Mouse (Mus musculus): ENCODE results near the gene Mast4.
A peak's percentile ranks its signal among the peaks of the same experiment; 100 is the strongest.

Mast4 gene

DNA sequence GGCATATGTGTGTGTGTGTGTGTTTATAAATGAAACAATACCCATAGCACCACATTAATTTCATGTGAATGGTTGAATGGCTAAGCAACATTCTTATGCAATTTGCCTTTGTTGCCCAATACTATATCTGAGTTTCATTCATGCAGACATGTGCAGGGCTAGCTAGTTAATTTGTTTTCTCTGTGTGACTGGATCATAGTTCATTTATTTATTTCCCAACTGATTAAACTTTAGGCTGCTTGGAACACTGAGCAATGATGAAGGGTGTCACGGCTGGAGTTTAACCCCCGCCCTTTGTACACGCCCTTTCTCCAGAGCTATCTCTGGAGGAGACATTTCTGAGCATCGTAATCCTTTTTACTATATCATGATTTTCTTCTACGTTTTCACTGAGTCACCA is 481.4 kb downstream of the Mast4 start:
- DNase-seq, result no peak

DNA sequence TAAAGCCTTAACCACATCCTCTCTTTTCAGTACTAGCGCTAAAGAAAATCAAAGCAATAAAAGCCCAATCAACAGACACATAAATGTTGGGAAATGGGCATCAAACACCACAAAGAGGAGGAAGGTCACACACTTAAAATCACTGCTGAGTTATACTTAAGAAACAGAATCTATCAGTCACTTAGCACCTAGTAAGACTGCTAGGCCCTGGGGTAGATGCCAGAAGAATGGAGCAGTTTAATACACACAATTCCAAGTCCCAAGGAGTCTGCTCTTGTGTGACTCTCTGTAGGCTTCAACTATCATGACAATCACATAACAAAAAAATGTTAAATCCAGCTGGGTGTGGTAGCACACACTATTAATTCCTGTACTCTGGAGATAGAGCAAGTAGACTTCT is 483.0 kb downstream of the Mast4 start:
- no peak for DNase-seq

DNA sequence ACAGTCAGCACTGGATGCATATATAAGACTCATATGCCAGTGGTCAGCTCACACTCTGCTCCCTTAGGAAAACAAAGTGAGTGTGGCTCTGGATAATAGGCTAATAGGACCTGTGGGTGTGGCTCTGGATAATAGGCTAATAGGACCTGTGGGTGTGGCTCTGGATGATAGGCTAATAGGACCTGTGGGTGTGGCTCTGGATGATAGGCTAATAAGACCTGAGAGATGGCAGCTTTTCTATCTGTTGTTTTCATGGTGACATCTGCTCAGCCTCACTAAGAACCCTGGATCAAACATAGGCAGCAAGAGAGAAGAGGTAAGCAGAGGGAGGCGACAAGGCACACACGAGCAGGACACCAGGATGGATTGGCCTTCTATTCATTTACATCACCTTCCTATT is 483.7 kb downstream of the Mast4 start:
- DNase-seq, result no peak

DNA sequence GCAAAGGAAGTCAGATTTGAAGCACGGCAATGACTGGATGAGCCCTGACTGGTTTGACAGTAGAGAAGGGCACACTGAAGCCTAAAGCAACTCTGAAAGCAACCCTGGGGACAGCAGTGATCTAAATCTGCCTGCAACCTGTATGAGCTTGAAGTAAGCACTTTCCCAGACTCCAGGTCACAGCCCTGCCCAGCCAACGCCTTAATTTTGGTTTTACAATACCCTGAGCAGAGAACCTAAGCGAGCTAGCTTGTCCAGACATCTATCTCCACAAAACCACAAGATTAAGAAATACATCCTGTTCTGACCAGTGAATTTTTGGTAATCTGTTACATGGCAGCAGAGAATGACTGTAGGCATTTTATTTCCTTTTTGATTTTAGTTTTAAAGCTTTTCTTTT is 485.2 kb downstream of the Mast4 start:
- no peak for DNase-seq

DNA sequence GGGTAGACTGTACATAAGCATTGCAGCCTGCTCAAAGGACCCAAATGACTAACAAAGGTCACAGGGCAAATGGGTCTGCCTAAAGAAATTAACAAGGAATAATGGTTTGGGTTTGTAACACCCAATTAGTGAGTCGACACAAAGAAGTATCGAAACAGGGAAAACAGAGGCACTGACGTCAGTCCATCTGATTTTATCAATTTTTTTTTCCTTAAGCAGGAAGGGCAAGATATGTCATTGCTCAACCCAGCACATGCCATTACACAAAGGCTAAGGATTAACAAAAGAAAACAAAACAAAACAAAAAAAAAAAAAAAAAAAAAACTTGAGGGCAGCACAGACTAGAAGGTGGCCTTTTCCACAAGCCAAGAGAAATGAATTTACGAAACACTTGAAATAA is 487.8 kb downstream of the Mast4 start:
- no peak for DNase-seq

DNA sequence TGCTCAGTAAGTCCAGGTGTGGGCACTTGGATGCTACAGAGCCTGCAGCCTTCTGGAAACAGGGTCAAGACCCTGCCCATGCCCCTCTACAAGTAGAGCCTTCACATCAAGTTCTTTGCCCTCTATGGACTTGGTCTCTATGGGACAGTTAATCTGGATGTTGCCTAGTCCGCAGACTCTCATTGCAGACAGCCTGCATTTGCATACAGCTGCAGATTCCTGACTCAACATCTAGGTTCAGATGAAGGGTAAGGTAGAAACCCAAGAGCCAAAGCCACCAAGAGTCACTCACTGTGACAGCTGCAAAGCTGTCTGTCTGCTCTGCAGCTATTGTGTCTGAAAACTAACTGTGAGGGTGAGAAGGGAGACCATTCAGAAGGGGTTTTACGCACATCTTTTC is 491.6 kb downstream of the Mast4 start:
- no peak for DNase-seq

DNA sequence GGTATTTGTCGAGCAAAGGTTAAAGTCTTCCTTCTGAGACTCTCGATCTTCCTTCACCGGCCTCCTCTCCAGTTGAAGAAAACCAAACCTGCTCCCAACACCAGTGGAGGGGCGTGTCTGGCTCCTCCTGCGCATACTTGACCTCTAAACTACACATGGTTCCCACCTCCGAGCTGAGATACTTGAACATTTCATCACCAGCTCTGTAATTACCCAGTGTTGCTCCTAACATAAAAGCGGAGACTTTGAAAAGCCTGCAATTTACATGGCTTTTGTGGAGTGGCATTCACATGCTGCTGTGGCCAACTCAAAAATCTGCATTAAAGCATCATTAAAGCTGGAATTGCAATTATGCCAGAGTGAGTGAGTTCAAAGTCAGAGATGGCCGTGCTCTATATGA is 492.1 kb downstream of the Mast4 start:
- DNase-seq, result peak; percentile 70 to 81

DNA sequence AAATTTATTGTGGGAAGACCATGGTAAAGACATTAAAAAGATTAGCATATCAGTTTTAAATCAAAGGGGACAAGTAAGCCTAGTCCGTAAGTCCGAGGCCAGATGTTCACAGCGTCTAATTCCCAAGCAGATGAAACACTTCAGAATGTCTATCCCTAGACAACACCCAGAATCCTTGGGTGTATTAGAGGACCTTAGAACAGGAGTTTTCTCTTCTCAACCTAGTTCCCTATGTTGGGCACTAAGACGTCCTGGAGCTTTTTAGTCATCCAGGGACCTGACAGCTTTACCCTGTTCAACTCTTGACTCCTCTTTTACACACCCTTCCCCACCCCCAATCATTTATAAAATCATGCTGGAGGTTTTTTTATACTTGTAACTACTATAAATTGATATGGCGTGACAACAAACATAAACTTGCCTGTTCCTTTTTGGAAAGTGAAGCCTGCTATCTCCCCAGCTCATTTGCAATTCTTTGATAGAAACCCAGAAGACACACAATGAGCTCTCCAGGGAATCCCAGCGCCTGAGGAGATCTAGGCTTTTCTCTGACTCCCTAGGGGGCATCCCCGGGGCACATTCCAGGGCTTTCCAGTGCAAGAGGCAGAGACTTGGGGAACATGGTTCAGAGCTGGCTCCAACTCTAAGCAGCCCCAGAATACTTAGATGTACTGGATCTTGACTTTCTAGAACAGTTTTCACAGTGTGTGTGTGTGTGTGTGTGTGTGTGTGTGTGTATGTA is 494.4 kb downstream of the Mast4 start:
- DNase-seq, result no peak

DNA sequence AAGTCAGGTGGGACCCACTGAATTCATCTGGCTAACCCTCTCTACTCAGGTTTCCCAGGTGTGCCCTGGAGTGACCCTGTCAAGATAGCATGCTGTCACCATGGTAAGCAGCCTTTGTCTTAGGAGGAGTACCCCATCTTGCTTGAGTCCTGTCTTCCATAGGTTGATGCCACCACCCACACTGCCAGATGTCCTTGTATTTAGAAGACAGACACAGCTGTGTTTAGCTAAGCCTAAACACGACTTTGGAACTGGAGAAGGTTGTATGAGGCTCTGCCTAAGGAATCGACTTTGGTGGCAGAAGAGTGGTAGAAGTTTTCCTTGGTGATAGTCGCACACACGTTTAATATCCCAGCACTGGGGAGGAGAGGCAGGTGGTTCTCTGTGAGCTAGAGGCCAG is 496.9 kb downstream of the Mast4 start:
- DNase-seq, result no peak

DNA sequence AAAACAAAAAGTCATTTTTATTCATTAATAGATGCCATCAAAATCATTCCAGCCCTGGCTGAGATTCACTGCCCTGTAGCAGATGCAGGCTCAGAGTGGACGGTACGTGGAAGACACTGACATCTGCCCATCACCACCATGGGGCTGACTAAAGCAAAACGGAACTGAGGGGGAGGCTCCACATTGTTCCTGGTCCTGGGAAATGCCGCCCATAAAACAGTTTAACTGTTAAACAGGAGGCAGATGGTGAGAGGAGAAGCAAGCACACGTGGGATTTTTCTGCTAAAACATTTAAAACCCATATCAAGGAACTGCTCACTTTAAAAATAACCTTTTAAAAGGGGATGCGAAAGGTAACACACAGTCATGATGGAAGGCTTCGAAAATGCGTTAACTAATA is 499.0 kb downstream of the Mast4 start:
- no peak for DNase-seq

DNA sequence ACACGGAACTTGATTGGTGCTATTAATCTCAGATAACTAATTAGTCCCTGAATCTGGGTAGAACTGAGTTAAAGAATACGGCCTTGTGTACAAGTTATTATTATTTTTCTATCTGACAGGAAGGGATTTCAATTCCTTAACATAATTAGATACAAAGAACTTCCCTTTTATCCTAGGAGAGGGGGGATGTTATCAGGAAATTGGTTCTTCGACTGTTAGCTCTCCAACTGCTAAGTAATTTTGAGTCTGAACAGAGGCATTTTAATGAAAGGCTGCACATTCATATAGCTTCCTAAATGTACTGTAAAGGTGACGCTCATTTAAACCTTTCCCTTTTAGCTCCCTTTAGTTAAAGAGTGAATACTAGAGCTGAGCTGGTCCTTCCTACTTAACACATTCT is 516.0 kb downstream of the Mast4 start:
- DNase-seq, result no peak

DNA sequence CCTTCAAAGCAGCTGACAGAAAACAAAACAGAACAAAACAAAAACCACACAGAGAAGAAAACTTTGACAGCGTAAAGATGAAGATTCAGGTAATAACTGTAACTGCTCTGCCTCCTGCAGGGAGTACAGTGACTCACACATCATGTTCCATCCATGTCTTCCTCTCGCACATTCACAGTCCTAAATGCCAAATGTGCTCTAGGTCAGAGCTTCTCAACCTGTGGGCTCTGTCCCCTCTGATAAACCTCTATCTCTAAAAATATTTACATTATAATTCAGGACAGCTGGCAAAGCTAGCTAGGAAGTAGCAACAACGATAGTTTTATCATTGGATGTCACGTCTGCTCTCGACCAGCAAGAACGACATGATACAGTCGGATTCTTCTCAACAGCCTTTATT is 517.6 kb downstream of the Mast4 start:
- no peak for DNase-seq

DNA sequence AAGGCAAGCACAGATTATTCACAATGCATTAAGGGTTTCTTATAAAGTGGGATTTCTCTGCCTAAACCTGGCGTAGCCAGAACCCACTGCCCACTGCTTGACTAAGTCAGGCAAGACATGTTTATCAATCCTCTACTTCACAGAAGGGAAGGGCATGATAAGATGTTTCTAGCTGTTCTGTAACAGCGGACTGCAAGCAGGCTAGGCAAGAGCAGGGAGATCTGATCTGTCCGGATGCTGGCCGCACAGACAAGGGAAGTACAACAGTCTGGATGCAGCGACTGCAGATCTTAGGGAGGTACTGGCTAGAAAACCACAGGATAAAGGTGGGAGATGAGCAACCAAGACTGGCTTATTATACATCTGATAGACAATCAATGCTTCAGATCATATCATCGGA is 519.1 kb downstream of the Mast4 start:
- no peak for DNase-seq

DNA sequence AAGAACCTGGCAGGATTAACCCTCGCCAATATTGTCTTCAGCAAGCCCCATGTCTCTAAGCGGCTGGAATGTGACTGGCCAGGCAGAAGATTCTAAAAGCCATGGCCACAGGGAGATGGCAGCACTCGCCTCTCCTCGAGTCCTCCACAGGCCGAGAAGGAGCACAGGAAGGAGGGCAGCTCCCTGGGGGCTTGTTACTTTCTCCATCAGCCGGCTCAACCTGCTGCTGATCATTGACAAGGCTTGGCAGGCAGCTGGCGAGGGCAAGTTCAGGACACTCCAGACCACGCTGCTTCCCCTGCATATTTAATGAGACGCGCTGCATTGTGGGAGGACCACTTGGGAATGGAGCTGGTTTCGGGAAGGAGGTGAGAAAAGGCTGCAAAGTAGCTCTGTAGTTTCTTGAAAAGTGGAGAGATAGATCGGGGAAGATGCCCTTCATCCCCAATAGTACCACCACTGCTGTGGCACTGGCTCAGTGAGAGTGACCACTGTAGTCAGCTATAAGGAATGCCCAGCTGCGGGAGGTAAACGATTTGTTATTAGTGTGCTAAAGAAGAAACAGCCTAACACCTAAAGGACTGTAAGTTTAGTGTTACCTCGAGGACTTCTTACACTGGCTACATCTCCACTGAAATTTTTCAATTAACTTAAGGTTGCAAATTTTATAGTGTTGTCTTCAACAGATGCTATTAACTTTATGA is 523.0 kb downstream of the Mast4 start:
- DNase-seq, result peak; percentile 44 to 59

DNA sequence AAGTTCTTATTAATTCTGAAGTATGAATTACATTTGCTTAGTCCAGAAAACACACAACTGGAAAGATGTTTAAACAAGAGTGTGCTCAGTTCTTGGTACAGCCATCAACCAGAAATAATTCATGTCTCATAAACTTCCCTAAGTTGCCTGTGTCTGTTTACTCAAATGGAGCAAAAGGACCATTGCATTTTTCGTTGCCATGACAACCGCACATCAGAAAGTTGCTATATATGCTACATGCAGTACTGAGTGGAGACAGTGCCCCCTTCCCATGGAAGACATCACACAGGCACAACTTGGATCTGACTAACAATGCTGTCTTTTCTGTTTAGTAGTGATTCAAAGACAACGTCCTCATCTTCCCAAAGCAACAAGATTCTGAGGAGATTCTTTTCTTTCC is 527.6 kb downstream of the Mast4 start:
- no peak for DNase-seq

DNA sequence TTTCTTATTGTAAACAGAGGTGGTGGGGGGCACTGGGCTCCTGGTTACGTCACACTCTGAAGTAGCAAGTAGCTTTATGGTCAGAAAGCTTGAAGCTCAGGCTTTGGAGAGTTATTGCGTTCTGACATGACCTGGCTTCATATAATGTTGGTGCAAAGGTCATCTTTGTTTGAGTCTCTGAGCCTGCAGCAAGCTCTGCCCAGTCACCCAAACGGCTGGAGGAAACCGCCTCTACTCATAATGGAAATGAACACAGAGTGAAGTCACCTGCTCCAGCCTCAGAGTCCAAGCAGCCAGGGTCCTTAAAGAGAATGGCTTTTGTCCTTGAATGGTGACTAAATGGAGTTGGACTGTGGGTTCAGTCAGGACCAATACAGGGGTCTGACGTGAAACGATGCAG is 529.1 kb downstream of the Mast4 start:
- no peak for DNase-seq

DNA sequence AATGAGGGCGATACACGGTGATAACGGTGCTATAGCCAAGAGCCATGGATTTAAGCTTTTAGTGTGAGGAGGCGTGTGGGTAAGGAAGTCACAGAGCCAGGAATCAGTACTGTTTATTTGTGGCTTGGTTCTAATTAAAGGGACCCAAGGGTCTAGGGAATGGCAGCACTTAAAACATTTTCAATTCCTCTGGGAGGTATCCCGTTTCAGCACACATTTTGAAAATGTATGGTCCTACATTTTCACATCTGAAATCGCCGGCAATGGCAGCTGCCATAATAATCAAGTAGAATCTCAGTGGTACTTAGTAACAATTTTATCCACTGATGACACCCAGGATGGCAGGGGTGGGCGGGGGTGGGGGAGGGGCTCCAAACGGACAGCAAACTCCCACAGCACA is 531.1 kb downstream of the Mast4 start:
- no peak for DNase-seq

DNA sequence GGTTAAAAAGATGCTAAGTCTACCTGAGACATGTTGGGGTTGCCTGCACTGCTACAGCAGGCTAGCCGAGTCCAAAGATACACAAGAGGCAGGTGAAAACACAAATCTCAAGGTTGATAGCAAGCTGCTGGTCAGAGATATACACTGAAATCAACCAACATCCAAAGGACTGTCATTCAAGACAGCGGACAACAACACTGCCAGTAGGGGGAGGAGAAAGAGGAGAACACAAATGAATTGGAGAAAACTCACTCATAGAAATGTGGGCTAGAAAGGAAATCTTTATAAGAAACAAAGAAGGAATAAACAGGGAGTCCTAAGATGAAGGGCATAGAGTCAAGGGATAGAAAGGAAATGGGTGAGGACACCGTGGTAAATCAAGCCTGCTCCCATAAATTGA is 542.1 kb downstream of the Mast4 start:
- no peak for DNase-seq

DNA sequence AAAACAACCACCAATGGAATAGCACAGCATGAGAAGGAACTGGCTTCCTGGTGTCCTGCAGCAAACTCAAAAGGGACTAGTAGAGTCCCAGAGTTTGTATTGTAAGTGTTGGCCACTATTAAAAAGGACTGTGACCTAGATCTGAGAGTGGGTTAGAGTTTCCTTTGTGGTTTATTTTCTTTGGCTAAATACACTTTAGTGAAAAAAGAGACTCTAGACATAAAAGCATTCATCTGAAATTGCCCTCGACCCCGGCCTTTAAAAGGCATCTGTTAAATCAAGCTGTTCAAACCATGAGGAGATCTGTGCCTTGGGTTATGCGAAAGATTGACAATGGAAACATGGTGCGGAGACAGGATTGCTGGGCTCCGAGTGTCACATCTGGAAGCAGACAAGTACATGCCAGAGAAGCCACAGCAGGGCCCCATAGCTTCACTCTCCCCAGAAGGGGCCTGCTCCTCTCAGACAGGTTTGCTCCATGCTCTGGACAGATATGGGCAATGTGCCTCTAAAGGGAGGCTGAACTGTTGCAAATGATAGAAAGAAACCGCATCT is 543.6 kb downstream of the Mast4 start:
- no peak for DNase-seq

DNA sequence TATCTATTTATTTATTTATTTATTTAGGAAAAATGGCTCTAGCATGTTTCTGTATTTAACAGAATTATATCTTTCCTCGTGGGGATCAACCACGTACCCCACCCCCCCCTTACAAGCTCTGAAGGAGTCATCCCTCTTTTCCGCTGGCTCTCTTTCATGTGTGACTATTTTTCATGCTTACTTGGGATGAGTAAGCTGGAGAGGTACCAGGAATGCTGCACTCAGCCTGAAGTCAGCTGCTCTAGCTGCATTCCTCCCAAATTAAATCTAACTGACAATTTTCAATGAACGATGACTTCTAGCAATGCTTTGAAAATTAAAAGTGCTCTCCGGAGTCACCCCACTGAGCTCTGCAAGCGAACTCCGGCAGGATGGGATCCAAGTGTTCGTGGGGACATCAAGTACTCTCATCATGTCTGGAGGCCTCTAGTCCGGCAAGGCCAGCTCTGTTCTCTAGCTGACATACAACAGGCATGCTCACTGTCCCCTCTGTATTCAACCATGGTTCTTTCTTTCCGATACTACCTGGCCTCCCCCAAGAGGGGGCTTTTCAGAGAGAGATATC is 547.5 kb downstream of the Mast4 start:
- DNase-seq, result no peak

DNA sequence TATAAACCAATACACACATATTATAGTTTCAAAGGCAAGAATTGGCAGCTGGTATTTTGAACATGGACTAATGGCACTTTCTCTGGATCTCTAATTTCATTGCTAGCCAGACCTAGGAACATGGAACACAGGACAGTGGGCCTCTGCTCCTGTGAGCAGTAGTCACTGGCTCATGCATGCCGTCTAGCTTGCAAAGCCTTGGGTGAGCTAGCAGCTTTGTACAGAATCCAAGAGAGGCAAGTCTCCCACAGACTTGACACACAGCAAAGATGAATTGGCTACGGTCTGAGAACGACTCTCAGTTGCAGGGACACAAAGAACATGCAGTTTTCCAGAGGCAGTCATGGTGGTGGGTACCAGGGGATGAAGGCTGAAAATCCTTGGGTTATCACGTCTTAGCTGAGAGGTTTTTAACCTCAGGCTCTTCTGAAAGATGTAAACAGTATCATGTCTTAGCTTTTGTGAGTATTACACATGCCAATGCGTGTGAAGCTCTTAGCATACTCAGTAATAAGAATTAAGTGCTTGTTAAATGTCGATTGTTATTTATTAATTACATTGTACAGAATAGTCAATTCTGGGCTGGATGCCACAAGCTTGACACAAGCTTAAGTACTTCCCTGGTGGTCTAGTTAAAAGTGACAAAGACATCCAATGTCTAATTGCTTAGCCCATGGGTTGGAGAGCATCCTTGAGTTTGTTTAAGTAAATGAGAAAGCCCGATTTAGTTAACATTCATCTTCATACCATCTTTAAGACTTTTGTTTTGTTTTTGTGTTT is 550.6 kb downstream of the Mast4 start:
- DNase-seq, result no peak

DNA sequence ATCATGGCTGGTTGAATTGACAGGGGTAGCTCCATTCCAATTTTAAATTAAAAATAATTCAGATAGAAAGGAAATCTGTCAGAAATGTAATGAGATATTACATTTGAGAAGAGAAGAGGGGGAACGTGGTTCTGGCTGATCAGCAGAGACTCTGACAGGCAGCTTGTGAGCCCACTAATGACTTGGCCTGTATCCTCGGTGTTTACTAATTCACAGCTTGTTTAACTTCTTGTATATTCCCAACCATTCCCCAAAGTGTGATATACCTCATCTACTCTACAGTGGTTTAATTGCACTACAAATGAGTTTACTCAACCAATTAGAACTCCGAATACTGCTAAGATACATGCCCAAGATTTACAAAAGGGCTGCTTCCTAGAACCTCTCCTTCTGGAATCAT is 555.0 kb downstream of the Mast4 start:
- DNase-seq, result no peak

DNA sequence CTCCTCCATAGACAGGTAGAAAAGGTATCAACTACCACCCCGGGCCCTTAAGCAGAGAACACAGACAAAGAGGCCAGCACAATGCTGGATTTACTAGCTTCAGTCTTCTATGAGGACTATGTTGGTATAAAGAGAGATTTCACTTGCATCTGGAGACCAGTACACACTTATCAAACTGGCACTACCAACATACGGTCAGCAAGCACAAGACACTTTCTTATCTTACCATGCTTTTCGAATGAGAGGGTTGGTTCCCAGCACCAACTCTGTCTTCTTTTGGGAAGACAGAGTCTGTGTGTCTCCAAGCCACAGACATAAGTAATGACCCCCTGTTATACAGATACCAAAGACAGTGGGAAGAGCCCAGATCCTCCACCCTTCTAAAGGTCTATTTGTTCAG is 555.4 kb downstream of the Mast4 start:
- DNase-seq, result no peak
